Mouse (Mus musculus) 3134 (cell line): ENCODE results near the gene Adam12.
A peak's percentile ranks its signal among the peaks of the same experiment; 100 is the strongest.

ENCODE experiments used
- DNase-seq: peaks from one replicate; pipeline ENCODE4 v3.0.0-alpha.2; 2011; ENCODE audit warnings: low spot score; ENCODE audit not compliant: insufficient read length; ENCODE audit errors: extremely low read depth

The Adam12 gene

GRCm38 (mm10) chr7:134231378-134232346, at the start of gene Adam12:
Gene Adam12 (minus strand): TSS chr7:134232146.
- no peak for DNase-seq

GRCm38 (mm10) chr7:134272956-134273355, 41.0 kb upstream of the Adam12 start:
- DNase-seq = no peak

- DNase-seq = no peak
Measured at GRCm38 (mm10) chr7:134272421-134272820, 40.5 kb upstream of the Adam12 start.

GRCm38 (mm10) chr7:134265783-134266182, 33.8 kb upstream of the Adam12 start:
- DNase-seq = no peak

GRCm38 (mm10) chr7:134263146-134263906, 31.4 kb upstream of the Adam12 start:
- DNase-seq = peak; percentile 26

GRCm38 (mm10) chr7:134261003-134261701, 29.2 kb upstream of the Adam12 start:
- peak; percentile 69 for DNase-seq

GRCm38 (mm10) chr7:134250273-134250870, 18.4 kb upstream of the Adam12 start:
- DNase-seq = no peak

- no peak for DNase-seq
Measured at GRCm38 (mm10) chr7:134248041-134248440, 16.1 kb upstream of the Adam12 start.

GRCm38 (mm10) chr7:134246624-134247023, 14.7 kb upstream of the Adam12 start:
- no peak for DNase-seq

GRCm38 (mm10) chr7:134242773-134243172, 10.8 kb upstream of the Adam12 start:
- DNase-seq = no peak

- no peak for DNase-seq
Measured at GRCm38 (mm10) chr7:134241212-134241611, 9.3 kb upstream of the Adam12 start.

GRCm38 (mm10) chr7:134240579-134240978, 8.6 kb upstream of the Adam12 start:
- no peak for DNase-seq

- no peak for DNase-seq
Measured at GRCm38 (mm10) chr7:134238863-134239262, 6.9 kb upstream of the Adam12 start.

GRCm38 (mm10) chr7:134237356-134237755, 5.4 kb upstream of the Adam12 start:
- no peak for DNase-seq

- DNase-seq = no peak
Measured at GRCm38 (mm10) chr7:134236727-134237126, 4.8 kb upstream of the Adam12 start.

GRCm38 (mm10) chr7:134235552-134235951, 3.6 kb upstream of the Adam12 start:
- no peak for DNase-seq

- DNase-seq = no peak
Measured at GRCm38 (mm10) chr7:134230708-134231107, 1.2 kb downstream of the Adam12 start.

GRCm38 (mm10) chr7:134229899-134230298, 2.0 kb downstream of the Adam12 start:
- no peak for DNase-seq

- no peak for DNase-seq
Measured at GRCm38 (mm10) chr7:134227773-134228455, 4.0 kb downstream of the Adam12 start.

- DNase-seq = no peak
Measured at GRCm38 (mm10) chr7:134227101-134227500, 4.8 kb downstream of the Adam12 start.
